Mouse (Mus musculus): Measurements from ENCODE around the gene Foxg1.

GRCm38 (mm10) chr12:49391305-49392040 lies 9.0 kb downstream of the Foxg1 start:
- TF ChIP-seq CTCF (IDR thresholded peaks at IDR 0.05), result peak; percentile 63
- TF ChIP-seq EP300 (IDR thresholded peaks at IDR 0.05), result no peak

Measured in lung, postnatal 0 days (tissue).